Mouse (Mus musculus) heart, postnatal 0 days (tissue): ENCODE data around the gene 2010003K11Rik. TPM values are rescaled to one million over a fixed set of nuclear protein-coding genes. Genes with fewer than 3 reads are reported as not detected.

ENCODE experiments used
- ATAC-seq: fragments of 200-750 bp; cut with Nextera tagmentation; 2 replicates; pipeline ENCODE4 v1.8.0; 2017; ENCODE audit warnings: low read depth, moderate number of reproducible peaks, moderate library complexity; ENCODE audit not compliant: insufficient read depth
- DNase-seq: peaks from one replicate; pipeline ENCODE4 v3.0.0-alpha.2; 2016; ENCODE audit warnings: low spot score
- H3K27ac ChIP-seq: fragments of 300-500 bp; sonication (generic); 2 replicates; pipeline ENCODE4 v1.5.1; 2014; ENCODE audit warnings: low read depth, mild to moderate bottlenecking
- H3K27me3 ChIP-seq: fragments of 300-500 bp; sonication (generic); 2 replicates; pipeline ENCODE4 v1.6.1; 2014; ENCODE audit warnings: low read length, mixed read lengths; ENCODE audit not compliant: control insufficient read depth, insufficient read depth
- H3K36me3 ChIP-seq: fragments of 300-500 bp; sonication (generic); replicated peaks from 2 replicates; pipeline ENCODE4 v1.6.1; 2014; ENCODE audit warnings: low read length, mixed read lengths; ENCODE audit not compliant: control insufficient read depth, insufficient read depth
- H3K4me1 ChIP-seq: fragments of 300-500 bp; sonication (generic); 2 replicates; pipeline ENCODE4 v1.6.1; 2014; ENCODE audit warnings: antibody characterized with exemption; ENCODE audit not compliant: control insufficient read depth, insufficient read depth
- H3K4me2 ChIP-seq: fragments of 300-500 bp; sonication (generic); 2 replicates; pipeline ENCODE4 v1.6.1; 2014; ENCODE audit warnings: low read depth, mild to moderate bottlenecking, low read length, moderate library complexity
- H3K4me3 ChIP-seq: fragments of 300-500 bp; sonication (generic); 2 replicates; pipeline ENCODE4 v1.5.1; 2014; ENCODE audit warnings: low read depth, low read length
- H3K9ac ChIP-seq: fragments of 300-500 bp; sonication (generic); replicated peaks from 2 replicates; pipeline ENCODE4 v1.6.1; 2014; ENCODE audit warnings: low read depth, low read length, mixed read lengths
- H3K9me3 ChIP-seq: fragments of 300-500 bp; sonication (generic); replicated peaks from 2 replicates; pipeline ENCODE4 v1.6.1; 2016; ENCODE audit warnings: low read length; ENCODE audit not compliant: control insufficient read depth
- CTCF ChIP-seq: IDR thresholded peaks from 2 replicates; pipeline ENCODE4 v1.5.1; 2016; ENCODE audit warnings: antibody characterized with exemption, control low read depth, low read depth
- EP300 ChIP-seq: IDR thresholded peaks from 2 replicates; pipeline ENCODE4 v1.6.1; 2016; ENCODE audit warnings: antibody characterized with exemption, low read depth
- WGBS: fragments of 180-500 bp; shearing (Covaris S2); extraction: QIAGEN DNeasy Blood & Tissue Kit; methylation state at CpG from one replicate; pipeline ENCODE4 v1.1.7; 2014; 5-methylcytosine and 5-hydroxymethylcytosine counted together
- polyA plus RNA-seq: library from polyadenylated mRNA; unstranded; fragments of >200 nt; fragmentation: Nextera tagmentation; extraction: Ambion mirVana; gene quantifications from 2 replicates; pipeline ENCODE4 v1.2.1, GENCODE M21; 2015
- total RNA-seq: library from RNA; depleted of rRNA; stranded (reverse); fragments of >200 nt; gene quantifications from 2 replicates; pipeline ENCODE4 v1.2.3, GENCODE M21; 2014; ENCODE audit warnings: low replicate concordance

Gene 2010003K11Rik
- total and polyA plus RNA-seq, 2 experiments from 2014 or later = not detected

- H3K4me3 ChIP-seq = no peak overlapping the region
These were observed 1.7 kb downstream of the 2010003K11Rik start for GRCm38 (mm10) chr19:4496535-4497262.

GRCm38 (mm10) chr19:4495814-4496213 is 2.6 kb downstream of the 2010003K11Rik start:
- TF ChIP-seq EP300 (no peak), CTCF (no peak)
- Histone ChIP-seq H3K36me3 (no peaks in the 10 kb centered on the region), H3K4me2 (no peak overlapping the region), H3K9ac (no peak overlapping the region), H3K4me3 (no peak overlapping the region), H3K27me3 (no peaks in the 10 kb centered on the region), H3K4me1 (no peaks in the 10 kb centered on the region), H3K27ac (no peak overlapping the region), H3K9me3 (no peaks in the 10 kb centered on the region)
- DNase-seq (no peak), ATAC-seq (no peak)
- WGBS = 85% methylated on average over 5 of the region's 5 CpGs

More at GRCm38 (mm10) chr19:4496535-4497262, 1.7 kb downstream of the 2010003K11Rik start:
- no peak overlapping the region for H3K4me2 ChIP-seq
- ATAC-seq = no peak
- TF ChIP-seq EP300 = no peak
- TF ChIP-seq CTCF = no peak
- H3K27me3 ChIP-seq = no peaks in the 10 kb centered on the region
- no peak for DNase-seq
- H3K36me3 ChIP-seq = no peaks in the 10 kb centered on the region
- H3K9me3 ChIP-seq = no peaks in the 10 kb centered on the region
- 90% methylated on average over 3 of the region's 3 CpGs for WGBS
- no peaks in the 10 kb centered on the region for H3K4me1 ChIP-seq
- H3K27ac ChIP-seq = no peak overlapping the region
- H3K9ac ChIP-seq = no peak overlapping the region

- no peak for DNase-seq
- no peaks in the 10 kb centered on the region for H3K36me3 ChIP-seq
These were observed 3.7 kb downstream of the 2010003K11Rik start for GRCm38 (mm10) chr19:4494707-4495106.

GRCm38 (mm10) chr19:4492526-4493296 is 5.7 kb downstream of the 2010003K11Rik start:
- H3K9me3 ChIP-seq = no peaks in the 10 kb centered on the region
- H3K4me3 ChIP-seq = no peak overlapping the region
- no peak overlapping the region for H3K27ac ChIP-seq
- WGBS = 58% methylated on average over 9 of the region's 9 CpGs
- TF ChIP-seq EP300 (no peak), CTCF (no peak)
- no peak overlapping the region for H3K4me2 ChIP-seq
- ATAC-seq = no peak
- no peak overlapping the region for H3K9ac ChIP-seq
- DNase-seq = no peak
- H3K4me1 ChIP-seq = no peaks in the 10 kb centered on the region; the same call in 1 of the 2 replicates
- H3K36me3 ChIP-seq = no peaks in the 10 kb centered on the region
- no peaks in the 10 kb centered on the region for H3K27me3 ChIP-seq

More at GRCm38 (mm10) chr19:4494707-4495106, 3.7 kb downstream of the 2010003K11Rik start:
- Histone ChIP-seq H3K9ac (no peak overlapping the region), H3K27ac (no peak overlapping the region), H3K9me3 (no peaks in the 10 kb centered on the region), H3K4me1 (no peaks in the 10 kb centered on the region), H3K27me3 (no peaks in the 10 kb centered on the region), H3K4me2 (no peak overlapping the region), H3K4me3 (no peak overlapping the region)
- ATAC-seq = no peak
- no peak for TF ChIP-seq EP300
- 58% methylated on average over 7 of the region's 7 CpGs for WGBS

GRCm38 (mm10) chr19:4491080-4491695 is 7.2 kb downstream of the 2010003K11Rik start:
- Histone ChIP-seq H3K27me3 (no peaks in the 10 kb centered on the region), H3K4me1 (no peaks in the 10 kb centered on the region; the same call in 1 of the 2 replicates), H3K36me3 (no peaks in the 10 kb centered on the region), H3K27ac (no peak overlapping the region), H3K4me2 (no peak overlapping the region), H3K9me3 (no peaks in the 10 kb centered on the region), H3K4me3 (no peak overlapping the region), H3K9ac (no peak overlapping the region)
- no peak for DNase-seq
- TF ChIP-seq CTCF = peak; percentile 21; the same call in 1 of the 2 replicates
- no peak for TF ChIP-seq EP300
- WGBS = 63% methylated on average over 10 of the region's 10 CpGs
- no peak for ATAC-seq
